Mouse (Mus musculus) hematopoietic stem cell, adult 5-6 weeks (primary cell): Measurements from ENCODE around the gene Tent4b. TPM values are rescaled to one million over a fixed set of nuclear protein-coding genes. Genes with fewer than 3 reads are reported as not detected.
A peak's percentile ranks its signal among the peaks of the same experiment; 100 is the strongest.
"Not testable (repeated sequence)": the region's sequence is repeated elsewhere in the genome, so short reads cannot be mapped to it uniquely, and the experiment has no call there.

Source experiments
- ATAC-seq, 2 experiments: fragments of 125-278 bp in 1 of 2; replicated peaks in 1 of 2; 2 replicates each; pipeline ENCODE4 v1.8.0; 2016 to 2017; ENCODE audit warnings: inconsistent platforms in 2 of 2, mild to moderate bottlenecking in 2 of 2, moderate number of reproducible peaks in 2 of 2, low read depth in 1 of 2, moderate TSS enrichment in 1 of 2; ENCODE audit not compliant: low FRiP score in 2 of 2, poor library complexity in 2 of 2, severe bottlenecking in 2 of 2, insufficient read depth in 1 of 2, low TSS enrichment in 1 of 2
- total RNA-seq: library from RNA; stranded (forward); fragments of 172-1452, 232-1000 nt; gene quantifications from 2 replicates; pipeline ENCODE4 v1.2.3, GENCODE M21; 2017

Tent4b gene
- total RNA-seq, 1 experiment from 2014 or later, result 54.3 TPM

- not testable (repeated sequence) for ATAC-seq
Measured at GRCm38 (mm10) chr8:88209930-88210827, 11.2 kb downstream of the Tent4b start.

GRCm38 (mm10) chr8:88221353-88221752 lies 22.3 kb downstream of the Tent4b start:
- ATAC-seq, result no peak

- no peak for ATAC-seq
Measured at GRCm38 (mm10) chr8:88225358-88225757, 26.3 kb downstream of the Tent4b start.

GRCm38 (mm10) chr8:88227851-88228250 lies 28.8 kb downstream of the Tent4b start:
- ATAC-seq, result no peak

- no peak for ATAC-seq
Measured at GRCm38 (mm10) chr8:88228286-88228685, 29.3 kb downstream of the Tent4b start.

- ATAC-seq, result no peak
Measured at GRCm38 (mm10) chr8:88228800-88229199, 29.8 kb downstream of the Tent4b start.

GRCm38 (mm10) chr8:88236666-88237065 lies 37.7 kb downstream of the Tent4b start:
- ATAC-seq, result no peak

- 0 out of 4 replicates have a peak, but pooled peaks of 1 of the 2 experiments have one; percentile 25 for ATAC-seq
Measured at GRCm38 (mm10) chr8:88237606-88238005, 38.6 kb downstream of the Tent4b start.

- ATAC-seq, result no peak
Measured at GRCm38 (mm10) chr8:88239277-88239676, 40.3 kb downstream of the Tent4b start.

- ATAC-seq, result peak in 1 of 2 experiments; percentile 37; a peak in 2 of 4 replicates
Measured at GRCm38 (mm10) chr8:88241871-88242270, 42.9 kb downstream of the Tent4b start.

GRCm38 (mm10) chr8:88244298-88244697 lies 45.3 kb downstream of the Tent4b start:
- ATAC-seq, result peak; percentile 93 to 95

GRCm38 (mm10) chr8:88252791-88253190 lies 53.8 kb downstream of the Tent4b start:
- no peak; a peak in 1 of 4 replicates for ATAC-seq

- ATAC-seq, result no peak
Measured at GRCm38 (mm10) chr8:88254957-88255356, 55.9 kb downstream of the Tent4b start.

GRCm38 (mm10) chr8:88258024-88258423 lies 59.0 kb downstream of the Tent4b start:
- no peak for ATAC-seq

GRCm38 (mm10) chr8:88258544-88258943 lies 59.5 kb downstream of the Tent4b start:
- no peak for ATAC-seq

GRCm38 (mm10) chr8:88260466-88260980 lies 61.5 kb downstream of the Tent4b start:
- ATAC-seq, result no peak

GRCm38 (mm10) chr8:88262831-88263635 lies 64.0 kb downstream of the Tent4b start:
- ATAC-seq, result no peak

GRCm38 (mm10) chr8:88265511-88265910 lies 66.5 kb downstream of the Tent4b start:
- peak in 1 of 2 experiments; percentile 29; a peak in 1 of 4 replicates for ATAC-seq
